Mouse (Mus musculus): ENCODE data around the gene Atp6v1g3. TPM values are rescaled to one million over a fixed set of nuclear protein-coding genes. Genes with fewer than 3 reads are reported as not detected.

Gene Atp6v1g3
- polyA plus RNA-seq, 1 experiment = 13.4 TPM

- WGBS = 90% methylated on average over 2 of the region's 2 CpGs
- TF ChIP-seq POLR2A (IDR thresholded peaks at IDR 0.05; ENCODE audit: low read depth, low read length) (no peak), CTCF (conservative IDR thresholded peaks at IDR 0.05; ENCODE audit: insufficient read depth, insufficient read length, low read depth, low read length) (no peak)
- DNase-seq = no peak
Measured at GRCm38 (mm10) chr1:138302756-138303155, 29.2 kb downstream of the Atp6v1g3 start.

GRCm38 (mm10) chr1:138303296-138303695 is 29.8 kb downstream of the Atp6v1g3 start:
- no peaks in the 10 kb centered on the region for H3K36me3 ChIP-seq (ENCODE audit: control insufficient read depth, insufficient read depth, low read length)
- WGBS = 79% methylated on average over 1 of the region's 1 CpGs
- H3K27me3 ChIP-seq (replicated peaks; ENCODE audit: control insufficient read depth, insufficient read depth, low read length) = no peaks in the 10 kb centered on the region
- TF ChIP-seq CTCF (conservative IDR thresholded peaks at IDR 0.05; ENCODE audit: insufficient read depth, insufficient read length, low read depth, low read length) (no peak), POLR2A (IDR thresholded peaks at IDR 0.05; ENCODE audit: low read depth, low read length) (no peak)
- H3K27ac ChIP-seq (ENCODE audit: insufficient read depth, low read depth, low read length) = no peak overlapping the region
- H3K4me3 ChIP-seq (ENCODE audit: insufficient read depth, low read depth, low read length) = no peak overlapping the region
- DNase-seq = no peak
- no peaks in the 10 kb centered on the region for H3K4me1 ChIP-seq (ENCODE audit: control insufficient read depth, insufficient read depth, low read length)

More at GRCm38 (mm10) chr1:138302756-138303155, 29.2 kb downstream of the Atp6v1g3 start:
- H3K36me3 ChIP-seq (ENCODE audit: control insufficient read depth, insufficient read depth, low read length) = no peaks in the 10 kb centered on the region
- no peak overlapping the region for H3K4me3 ChIP-seq (ENCODE audit: insufficient read depth, low read depth, low read length)
- H3K27ac ChIP-seq (ENCODE audit: insufficient read depth, low read depth, low read length) = no peak overlapping the region
- H3K27me3 ChIP-seq (replicated peaks; ENCODE audit: control insufficient read depth, insufficient read depth, low read length) = no peaks in the 10 kb centered on the region
- no peaks in the 10 kb centered on the region for H3K4me1 ChIP-seq (ENCODE audit: control insufficient read depth, insufficient read depth, low read length)

GRCm38 (mm10) chr1:138304141-138304915 is 30.8 kb downstream of the Atp6v1g3 start:
- Histone ChIP-seq H3K4me3 (ENCODE audit: insufficient read depth, low read depth, low read length) (no peak overlapping the region), H3K4me1 (ENCODE audit: control insufficient read depth, insufficient read depth, low read length) (no peaks in the 10 kb centered on the region), H3K36me3 (ENCODE audit: control insufficient read depth, insufficient read depth, low read length) (no peaks in the 10 kb centered on the region), H3K27me3 (replicated peaks; ENCODE audit: control insufficient read depth, insufficient read depth, low read length) (no peaks in the 10 kb centered on the region), H3K27ac (ENCODE audit: insufficient read depth, low read depth, low read length) (no peak overlapping the region)
- TF ChIP-seq CTCF (conservative IDR thresholded peaks at IDR 0.05; ENCODE audit: insufficient read depth, insufficient read length, low read depth, low read length) = no peak
- TF ChIP-seq POLR2A (IDR thresholded peaks at IDR 0.05; ENCODE audit: low read depth, low read length) = no peak
- DNase-seq = no peak
- WGBS = 52% methylated on average over 8 of the region's 8 CpGs

DNA sequence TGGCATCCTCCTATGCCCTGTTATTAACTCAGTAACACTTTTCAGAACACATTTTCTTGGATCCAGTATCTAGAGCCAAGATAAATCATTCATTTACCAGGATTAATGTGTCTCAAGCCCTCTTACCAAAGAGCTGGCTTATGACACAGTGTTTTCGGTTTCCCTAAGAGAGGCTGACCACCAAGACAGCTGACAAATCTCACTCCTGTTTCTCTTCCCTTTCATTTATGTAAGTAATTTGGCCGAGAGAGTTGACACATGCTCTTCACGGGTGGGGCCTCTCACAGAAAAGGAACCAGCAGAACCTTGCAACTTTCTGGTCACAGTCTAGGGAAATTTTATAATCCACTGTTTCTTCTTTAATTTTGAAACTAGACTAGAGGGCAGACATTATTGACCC is 49.1 kb downstream of the Atp6v1g3 start:
- WGBS = 33% methylated on average over 3 of the region's 3 CpGs
- H3K4me3 ChIP-seq (ENCODE audit: insufficient read depth, low read depth, low read length) = no peak overlapping the region

DNA sequence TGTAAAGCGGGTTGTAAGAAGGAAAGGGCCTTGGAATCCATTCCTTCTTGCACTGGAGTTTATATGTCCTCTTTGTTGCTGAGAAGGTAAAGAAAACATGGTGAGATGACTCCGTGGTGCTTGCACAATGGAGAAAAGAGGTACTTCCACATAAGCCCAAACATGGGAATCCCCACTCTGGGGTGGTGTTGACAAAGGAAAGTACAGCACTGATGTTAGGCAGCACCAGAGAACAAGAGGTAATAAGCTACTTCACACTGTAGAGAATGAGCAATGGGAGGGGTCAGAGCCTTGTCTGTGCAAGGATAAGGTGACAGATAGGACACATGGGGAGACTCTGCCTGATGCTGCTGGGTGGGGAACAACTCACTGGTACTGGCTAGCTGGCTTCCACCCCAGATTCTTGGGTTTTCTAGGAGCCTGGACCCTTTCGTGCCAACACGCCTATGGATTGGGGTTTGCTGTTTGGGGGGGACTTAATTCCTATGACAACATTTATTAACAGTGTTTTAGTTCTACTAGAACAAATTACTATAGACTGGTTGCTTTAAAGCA is 49.6 kb downstream of the Atp6v1g3 start:
- no peak for DNase-seq
- no peaks in the 10 kb centered on the region for H3K36me3 ChIP-seq (ENCODE audit: control insufficient read depth, insufficient read depth, low read length)

More for the DNA sequence above, 49.1 kb downstream of the Atp6v1g3 start:
- H3K27me3 ChIP-seq (replicated peaks; ENCODE audit: control insufficient read depth, insufficient read depth, low read length) = no peaks in the 10 kb centered on the region
- H3K27ac ChIP-seq (ENCODE audit: insufficient read depth, low read depth, low read length) = peak overlapping the region; percentile 82; the same call in 1 of the 2 replicates
- no peak for TF ChIP-seq CTCF (conservative IDR thresholded peaks at IDR 0.05; ENCODE audit: insufficient read depth, insufficient read length, low read depth, low read length)
- no peak for TF ChIP-seq POLR2A (IDR thresholded peaks at IDR 0.05; ENCODE audit: low read depth, low read length)
- no peaks in the 10 kb centered on the region for H3K36me3 ChIP-seq (ENCODE audit: control insufficient read depth, insufficient read depth, low read length)
- H3K4me1 ChIP-seq (ENCODE audit: control insufficient read depth, insufficient read depth, low read length) = peaks cover 7% of the 10 kb centered on the region; the same call in 1 of the 2 replicates
- DNase-seq = peak; percentile 62

GRCm38 (mm10) chr1:138326091-138326490 is 52.6 kb downstream of the Atp6v1g3 start:
- Histone ChIP-seq H3K4me1 (ENCODE audit: control insufficient read depth, insufficient read depth, low read length) (peaks cover 7% of the 10 kb centered on the region; the same call in 1 of the 2 replicates), H3K27me3 (replicated peaks; ENCODE audit: control insufficient read depth, insufficient read depth, low read length) (no peaks in the 10 kb centered on the region), H3K4me3 (ENCODE audit: insufficient read depth, low read depth, low read length) (no peak overlapping the region), H3K27ac (ENCODE audit: insufficient read depth, low read depth, low read length) (no peak overlapping the region), H3K36me3 (ENCODE audit: control insufficient read depth, insufficient read depth, low read length) (no peaks in the 10 kb centered on the region)
- WGBS = 35% methylated on average over 4 of the region's 4 CpGs
- DNase-seq = peak; percentile 79
- no peak for TF ChIP-seq CTCF (conservative IDR thresholded peaks at IDR 0.05; ENCODE audit: insufficient read depth, insufficient read length, low read depth, low read length)
- TF ChIP-seq POLR2A (IDR thresholded peaks at IDR 0.05; ENCODE audit: low read depth, low read length) = no peak

More for the DNA sequence above, 49.6 kb downstream of the Atp6v1g3 start:
- WGBS = 77% methylated on average over 4 of the region's 4 CpGs
- no peaks in the 10 kb centered on the region for H3K27me3 ChIP-seq (replicated peaks; ENCODE audit: control insufficient read depth, insufficient read depth, low read length)
- no peak overlapping the region for H3K4me3 ChIP-seq (ENCODE audit: insufficient read depth, low read depth, low read length)
- H3K4me1 ChIP-seq (ENCODE audit: control insufficient read depth, insufficient read depth, low read length) = peaks cover 7% of the 10 kb centered on the region; the same call in 1 of the 2 replicates
- H3K27ac ChIP-seq (ENCODE audit: insufficient read depth, low read depth, low read length) = peak overlapping the region; percentile 82
- TF ChIP-seq CTCF (conservative IDR thresholded peaks at IDR 0.05; ENCODE audit: insufficient read depth, insufficient read length, low read depth, low read length) = no peak
- TF ChIP-seq POLR2A (IDR thresholded peaks at IDR 0.05; ENCODE audit: low read depth, low read length) = no peak

DNA sequence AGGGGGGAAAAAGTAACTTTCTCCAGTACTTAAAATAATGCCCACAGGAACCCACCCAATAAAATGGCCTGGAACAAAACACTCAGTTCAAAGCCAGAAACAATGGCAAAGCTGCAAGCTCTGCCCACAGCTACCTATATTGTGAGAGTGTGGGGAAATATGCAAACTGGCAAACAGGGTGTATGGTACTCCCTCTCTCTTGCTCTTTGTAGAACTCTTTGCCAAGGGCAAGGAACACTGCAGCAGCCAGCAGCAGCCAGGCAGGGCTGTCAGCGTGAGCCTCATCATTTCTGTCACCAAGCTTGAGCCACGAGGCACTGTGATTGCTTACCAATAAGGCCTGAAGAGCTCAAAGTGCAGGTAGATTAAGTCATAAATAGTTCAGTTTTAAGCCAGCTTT is 53.0 kb downstream of the Atp6v1g3 start:
- 28% methylated on average over 2 of the region's 2 CpGs for WGBS
- H3K4me3 ChIP-seq (ENCODE audit: insufficient read depth, low read depth, low read length) = no peak overlapping the region
- peaks cover 7% of the 10 kb centered on the region; the same call in 1 of the 2 replicates for H3K4me1 ChIP-seq (ENCODE audit: control insufficient read depth, insufficient read depth, low read length)
- H3K27ac ChIP-seq (ENCODE audit: insufficient read depth, low read depth, low read length) = no peak overlapping the region
- H3K27me3 ChIP-seq (replicated peaks; ENCODE audit: control insufficient read depth, insufficient read depth, low read length) = no peaks in the 10 kb centered on the region
- no peak for DNase-seq
- TF ChIP-seq CTCF (conservative IDR thresholded peaks at IDR 0.05; ENCODE audit: insufficient read depth, insufficient read length, low read depth, low read length) (no peak), POLR2A (IDR thresholded peaks at IDR 0.05; ENCODE audit: low read depth, low read length) (no peak)
- H3K36me3 ChIP-seq (ENCODE audit: control insufficient read depth, insufficient read depth, low read length) = no peaks in the 10 kb centered on the region
